Mouse (Mus musculus) Patski (cell line): ENCODE results near the gene Psme2b. TPM values are rescaled to one million over a fixed set of nuclear protein-coding genes. Genes with fewer than 3 reads are reported as not detected.
"Not testable (repeated sequence)": the region's sequence is repeated elsewhere in the genome, so short reads cannot be mapped to it uniquely, and the experiment has no call there.

Experiments
- ATAC-seq: fragments of 100-300 bp; one replicate; pipeline ENCODE4 v1.8.0; 2021
- CTCF ChIA-PET: fragments of 350-600 bp; sonication (Branson Sonifier 250); formaldehyde crosslinking; loops from one replicate; lab custom pipeline; 2022; ENCODE audit warnings: inconsistent platforms; lab: Charles Lee
- POLR2A ChIA-PET: fragments of 350-600 bp; sonication (Branson Sonifier 250); formaldehyde crosslinking; loops from one replicate; lab custom pipeline; 2022; ENCODE audit warnings: antibody characterized with exemption, inconsistent platforms; lab: Charles Lee
- DNase-seq: peaks from one replicate; pipeline ENCODE4 v3.0.0-alpha.2; 2011; ENCODE audit warnings: low read depth, low spot score
- H3K27me3 ChIP-seq: fragments of 371-371 bp; one replicate; pipeline ENCODE4 v1.5.1; 2021
- CTCF ChIP-seq: fragments of 100-300 bp; IDR thresholded peaks from one replicate; pipeline ENCODE4 v1.5.1; 2021
- in situ Hi-C: fragments of 300-500 bp; cut with MboI; formaldehyde crosslinking; loops from 3 replicates; pipeline ENCODE4 v1.11.1; 2018; ENCODE audit warnings: low pct_unique_long_range_greater_than_20kb, mixed read lengths
- polyA plus RNA-seq: library from polyadenylated mRNA; unstranded; gene quantifications from one replicate; pipeline ENCODE4 v1.2.3, GENCODE M21; 2021

Psme2b gene
- polyA plus RNA-seq, 1 experiment from 2014 or later: 93.0 TPM

DNA sequence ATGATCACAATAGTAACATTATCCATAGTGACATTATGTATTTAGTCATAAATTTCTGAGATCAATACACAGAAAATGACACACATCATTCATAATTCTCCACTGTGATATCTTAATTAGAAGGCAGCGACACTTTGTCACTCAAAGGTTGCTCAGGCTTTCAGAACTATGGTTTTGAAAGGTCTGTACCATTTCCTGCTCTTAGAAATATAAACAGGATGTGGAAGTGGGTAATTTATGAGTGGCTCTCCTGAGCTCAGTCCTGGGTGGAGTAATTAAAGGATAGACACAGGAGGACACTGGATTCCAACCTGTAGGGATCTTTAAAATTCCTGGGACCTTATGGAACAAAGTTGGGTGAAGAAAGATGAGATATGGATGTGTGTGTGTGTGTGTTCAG is 12.6 kb downstream of the Psme2b start:
- in situ Hi-C loops, CTCF ChIA-PET, DNase-seq, ATAC-seq, POLR2A ChIA-PET, H3K27me3 ChIP-seq: not testable (repeated sequence)

DNA sequence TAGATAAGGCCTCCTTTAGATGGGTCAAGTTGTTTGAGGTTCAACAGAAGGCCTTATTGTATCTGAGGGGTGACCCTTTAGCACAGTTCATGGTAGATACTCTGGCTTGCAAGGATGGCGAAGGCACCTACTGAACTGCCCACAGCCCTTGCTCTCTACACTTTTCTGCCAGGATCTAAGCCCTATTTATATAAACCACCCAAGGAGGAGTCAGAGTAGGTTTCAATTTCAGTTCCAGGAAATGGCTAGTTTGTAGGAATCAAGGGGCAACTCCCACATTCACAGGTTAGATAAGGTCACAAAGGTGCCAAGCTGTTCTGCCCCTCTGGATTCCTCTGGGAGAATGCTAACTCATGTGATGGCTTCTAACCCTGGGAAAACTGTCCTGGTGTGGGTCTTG is 17.9 kb downstream of the Psme2b start:
- ATAC-seq, H3K27me3 ChIP-seq, CTCF ChIA-PET, DNase-seq, POLR2A ChIA-PET: not testable (repeated sequence)
- in situ Hi-C loops: loop anchor here (10.0 kb wide), 1 partner anchor 67 kb away; the partner anchor contains the start of genes Gm12185 and Tgtp1

DNA sequence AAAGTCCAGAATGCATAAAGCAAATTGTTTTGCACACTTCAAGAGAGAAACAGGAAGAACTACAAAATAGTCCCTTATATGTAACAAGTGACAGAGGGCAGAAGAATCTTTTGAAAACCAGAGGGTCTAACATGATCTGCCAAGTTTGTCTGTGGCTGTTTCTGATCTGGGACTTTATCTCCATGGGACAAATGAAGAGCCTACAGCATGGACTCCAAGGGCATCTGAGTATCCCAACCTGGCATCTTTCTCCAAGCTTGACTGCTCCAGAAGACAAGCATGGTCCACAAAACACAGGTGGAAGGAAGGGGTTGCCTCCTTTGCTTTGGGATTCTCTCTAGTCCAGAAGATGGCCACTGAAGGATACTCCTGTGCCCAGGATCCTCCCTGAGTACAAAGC is 19.6 kb downstream of the Psme2b start:
- DNase-seq, POLR2A ChIA-PET, H3K27me3 ChIP-seq, CTCF ChIA-PET, ATAC-seq: not testable (repeated sequence)
- in situ Hi-C loops: loop anchor here (10.0 kb wide), 1 partner anchor 68 kb away; the partner anchor contains the start of genes Gm12185 and Tgtp1

DNA sequence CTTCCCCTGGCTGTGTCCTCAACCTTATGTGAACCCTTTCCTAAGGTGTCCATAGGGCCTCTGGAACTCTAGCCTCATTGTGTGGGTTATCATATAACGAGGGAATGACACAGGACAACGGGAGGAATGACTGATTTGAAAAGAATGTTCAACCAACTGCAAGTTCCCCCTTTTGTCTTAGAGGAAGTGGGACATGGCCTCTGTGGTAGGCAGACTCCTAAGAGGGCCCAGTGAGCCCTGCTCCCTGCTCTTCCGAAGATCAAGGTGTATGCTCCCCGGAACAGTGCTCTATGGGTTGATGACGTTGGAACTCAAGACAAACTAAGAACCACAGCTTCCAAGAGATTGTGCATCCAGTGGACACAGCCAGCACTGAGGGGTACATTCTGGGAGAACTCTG is 22.2 kb downstream of the Psme2b start:
- H3K27me3 ChIP-seq, POLR2A ChIA-PET, CTCF ChIA-PET, ATAC-seq, DNase-seq: not testable (repeated sequence)
- in situ Hi-C loops: loop anchor here (5.0 to 10.0 kb wide), 2 partner anchors 71 to 158 kb away; partner anchors contain the start of genes Gm12185 and Tgtp1

DNA sequence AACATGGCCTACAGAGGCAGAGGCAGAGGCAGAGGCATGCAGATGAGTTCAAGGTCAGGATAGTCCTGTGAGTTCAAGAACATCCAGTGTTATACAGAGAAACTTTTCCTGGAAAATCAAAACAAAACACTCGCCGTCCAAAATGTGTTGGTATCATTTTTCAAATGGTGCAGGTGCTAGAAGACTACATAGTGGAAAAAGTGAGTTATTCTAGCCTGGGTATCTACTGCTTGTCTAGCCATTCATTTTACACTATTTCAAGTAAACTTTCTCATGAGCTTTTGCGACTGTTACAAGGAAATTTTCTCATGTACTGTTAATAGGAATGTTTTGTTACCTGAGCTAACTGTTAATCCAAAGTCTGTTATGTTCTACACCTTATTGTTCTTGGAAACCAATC is 27.6 kb downstream of the Psme2b start:
- in situ Hi-C loops: no loop called here
- ChIA-PET CTCF (interaction anchor here (1.7 kb wide), 1 partner anchor 160 kb away, joined by 6 read pairs; no protein-coding TSS in a partner anchor), POLR2A (no interaction called here)
- H3K27me3 ChIP-seq: no peaks in the 10 kb centered on the region
- no peak for ATAC-seq
- no peak for TF ChIP-seq CTCF
- no peak for DNase-seq

DNA sequence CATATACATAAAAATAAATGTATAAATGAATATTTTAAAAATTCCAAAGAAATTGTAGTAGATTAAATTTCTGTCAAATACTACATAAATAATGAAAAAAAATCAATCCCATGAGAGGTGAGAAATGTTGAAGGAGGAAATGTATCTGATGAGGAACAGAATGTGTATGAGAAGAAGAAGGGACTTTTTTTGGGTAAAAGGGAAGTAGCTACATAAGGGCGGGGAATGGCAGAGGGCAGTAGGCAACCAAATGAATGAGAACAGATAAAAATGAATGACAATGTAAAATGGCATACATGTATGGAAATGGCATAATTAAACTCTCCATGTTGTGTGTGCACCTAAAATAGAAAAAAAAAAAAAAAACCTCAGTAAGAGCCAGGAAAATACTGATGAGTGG is 32.4 kb downstream of the Psme2b start:
- DNase-seq (no peak), ATAC-seq (no peak)
- in situ Hi-C loops: no loop called here
- H3K27me3 ChIP-seq: no peaks in the 10 kb centered on the region
- no peak for TF ChIP-seq CTCF
- CTCF ChIA-PET: no interaction called here
- POLR2A ChIA-PET: no interaction called here

DNA sequence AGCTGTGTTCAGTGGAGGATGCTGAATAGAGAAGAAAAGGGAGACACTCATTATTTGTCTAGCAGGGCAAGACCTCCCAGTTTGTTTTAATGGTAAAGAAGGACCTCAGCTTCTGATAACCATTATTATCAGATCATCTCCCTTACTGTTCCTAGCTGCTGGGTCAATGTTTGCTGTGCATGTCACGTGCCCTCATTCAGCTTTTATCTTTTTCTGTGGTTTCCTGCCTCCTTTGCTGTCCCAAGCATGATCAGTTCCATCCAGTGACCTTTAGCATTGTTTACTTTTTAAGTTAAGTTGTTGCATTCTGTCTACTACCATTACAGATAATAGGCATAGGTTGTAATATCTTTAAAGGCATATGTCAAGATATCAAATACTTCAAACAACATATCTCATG is 37.5 kb downstream of the Psme2b start:
- no peak for TF ChIP-seq CTCF
- ChIA-PET POLR2A (no interaction called here), CTCF (no interaction called here)
- in situ Hi-C loops: no loop called here
- no peak for DNase-seq
- no peak for ATAC-seq
- H3K27me3 ChIP-seq: no peaks in the 10 kb centered on the region

DNA sequence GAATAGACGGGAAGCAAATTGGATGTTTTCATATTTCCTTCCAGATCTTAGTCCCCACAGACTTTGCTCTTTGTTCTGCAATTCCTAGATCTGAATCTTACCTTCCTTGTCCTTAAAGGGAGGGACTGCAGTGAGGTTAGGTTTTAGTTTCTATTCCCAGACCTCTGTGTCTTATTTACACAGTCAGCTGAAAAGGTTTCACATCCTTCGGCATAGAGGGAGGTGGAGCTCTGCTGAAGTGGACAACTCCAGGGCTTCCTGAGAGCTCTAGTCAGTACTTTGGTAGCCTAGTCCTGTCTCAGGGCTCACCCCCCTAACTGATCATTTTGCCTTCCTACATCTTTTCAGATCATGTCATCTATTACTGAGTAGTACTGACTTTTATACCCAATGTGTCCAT is 44.0 kb downstream of the Psme2b start, which contains the start of gene Gm5431:
Gene Gm5431, minus strand, starts transcription at position 194 of the 400 bp plus-strand sequence.
- CTCF ChIA-PET: no interaction called here
- no peaks in the 10 kb centered on the region for H3K27me3 ChIP-seq
- in situ Hi-C loops: no loop called here
- no peak for TF ChIP-seq CTCF
- DNase-seq (no peak), ATAC-seq (no peak)
- POLR2A ChIA-PET: no interaction called here

DNA sequence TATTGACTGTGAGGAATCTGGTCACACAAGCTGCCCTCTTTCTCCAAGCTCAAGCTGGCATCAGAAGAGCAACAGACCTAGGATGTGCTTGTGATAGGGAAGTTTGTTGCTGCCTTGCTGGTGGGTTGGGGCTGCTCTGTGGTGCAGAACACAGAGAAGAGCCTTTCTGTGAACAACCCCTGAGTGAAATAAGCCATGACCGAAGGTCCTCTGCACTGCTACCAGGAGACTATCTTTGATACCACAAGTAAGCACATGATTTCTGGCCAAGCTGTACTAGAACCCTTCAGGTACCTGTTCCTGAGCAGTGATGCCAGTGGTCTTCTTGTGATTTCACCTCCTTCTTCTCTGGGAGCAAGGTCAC is 44.4 kb downstream of the Psme2b start:
- DNase-seq, ATAC-seq, H3K27me3 ChIP-seq, in situ Hi-C loops, POLR2A ChIA-PET, CTCF ChIA-PET: not testable (repeated sequence)

DNA sequence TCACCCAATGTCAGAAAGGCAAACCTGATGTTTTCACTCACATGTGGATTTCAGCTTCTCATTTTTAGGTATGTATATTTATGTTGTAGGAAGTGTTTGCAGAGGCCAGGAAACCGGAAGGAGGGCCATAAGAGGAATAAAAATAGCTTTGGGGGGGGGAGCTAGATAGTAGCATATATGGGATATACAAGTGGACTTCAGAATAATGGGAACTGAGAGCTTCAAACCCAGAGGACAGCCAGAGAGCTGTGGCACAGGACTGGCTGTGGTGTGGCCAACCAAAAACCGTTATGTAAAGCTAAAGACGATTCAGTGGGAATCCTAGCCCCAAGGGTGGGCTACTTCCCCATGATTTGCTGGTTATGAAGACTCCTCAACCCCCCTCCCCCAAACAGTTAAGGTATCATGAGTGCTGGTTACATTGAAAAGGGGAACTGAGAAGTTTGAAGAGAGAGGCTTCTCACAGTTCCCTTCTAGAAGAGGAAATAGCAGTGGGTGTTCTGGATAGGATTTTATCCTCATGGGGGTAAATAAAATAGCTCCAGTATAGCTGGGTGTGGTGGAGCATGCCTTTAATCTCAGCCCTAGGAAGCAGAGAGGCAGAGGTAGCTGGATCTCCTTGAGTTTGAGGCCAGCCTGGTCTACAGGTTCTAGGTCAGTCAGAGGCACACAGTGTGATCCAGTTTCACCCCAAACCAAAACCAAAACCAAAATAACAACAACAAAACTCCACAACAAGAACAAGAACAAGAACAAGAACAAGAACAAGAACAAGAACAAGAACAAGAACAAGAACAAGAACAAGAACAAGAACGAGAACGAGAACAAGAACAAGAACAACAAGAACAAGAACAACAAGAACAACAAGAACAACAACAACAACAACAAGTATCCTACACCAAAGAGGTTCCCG is 45.1 kb downstream of the Psme2b start:
- DNase-seq, POLR2A ChIA-PET, CTCF ChIA-PET, H3K27me3 ChIP-seq, ATAC-seq, in situ Hi-C loops: not testable (repeated sequence)

DNA sequence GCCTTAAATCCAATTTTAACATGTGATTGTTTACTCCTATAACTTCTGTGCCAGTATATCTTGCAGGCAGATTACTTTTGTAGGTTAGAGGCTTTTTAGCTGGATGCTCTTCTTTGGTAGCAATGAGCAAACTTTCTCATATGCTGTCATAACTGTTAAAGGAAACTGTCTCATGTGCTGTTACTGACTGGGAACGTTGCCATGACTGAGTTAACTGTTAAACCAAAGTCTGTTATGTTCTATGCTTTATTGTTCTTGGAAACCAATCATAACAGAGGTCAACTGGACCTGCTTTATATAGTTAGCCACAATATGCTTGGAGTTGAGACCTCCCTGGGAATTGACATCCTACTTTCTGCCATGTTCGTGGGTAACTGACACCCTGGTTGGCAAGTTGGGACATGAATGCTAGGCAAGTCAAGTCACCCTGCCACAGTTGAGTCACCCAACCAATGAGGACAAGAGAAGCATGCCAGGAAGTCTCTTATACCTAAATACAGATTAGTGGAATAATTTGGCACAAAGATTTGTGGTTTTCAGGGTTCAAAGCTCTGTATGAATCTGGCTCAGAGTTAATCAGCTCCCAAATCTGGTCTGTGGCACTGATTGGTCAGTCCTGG is 47.1 kb downstream of the Psme2b start:
- ChIA-PET CTCF (interaction anchor here (1.3 to 2.9 kb wide), 4 partner anchors 10 to 195 kb away, joined by 4 to 12 read pairs (median 6); no protein-coding TSS in a partner anchor), POLR2A (no interaction called here)

More for the DNA sequence above, 47.1 kb downstream of the Psme2b start:
- in situ Hi-C loops: no loop called here
- DNase-seq (peak; percentile 91), ATAC-seq (peak; percentile 93)
- no peaks in the 10 kb centered on the region for H3K27me3 ChIP-seq
- no peak for TF ChIP-seq CTCF

Other genes starting within 250 kb of the Psme2b start
- gene Rack1, start 145.9 kb downstream of the Psme2b start, polyA plus RNA-seq: 1,050 TPM
- 63.9 TPM for gene Trim41, start 128.8 kb downstream of the Psme2b start, polyA plus RNA-seq
- gene Trim7, start 120.0 kb downstream of the Psme2b start, polyA plus RNA-seq: 9.5 TPM
- 3.4 TPM for gene Gm12184, start 119.5 kb downstream of the Psme2b start, polyA plus RNA-seq
- 39.2 TPM for gene Irgm1, start 74.5 kb downstream of the Psme2b start, polyA plus RNA-seq
- gene Gm5431, start 44.0 kb downstream of the Psme2b start, polyA plus RNA-seq: 0.15 TPM
- 0.06 TPM for gene Olfr56, start 32.7 kb upstream of the Psme2b start, polyA plus RNA-seq
- 0.62 TPM for gene 9930111J21Rik1, start 33.2 kb upstream of the Psme2b start, polyA plus RNA-seq
- gene Gm12185, start 46.0 kb upstream of the Psme2b start, polyA plus RNA-seq: 0.68 TPM
- gene Tgtp1, start 48.0 kb upstream of the Psme2b start, polyA plus RNA-seq: 0.59 TPM
- 0.86 TPM for gene 9930111J21Rik2, start 105.1 kb upstream of the Psme2b start, polyA plus RNA-seq
- 0.18 TPM for gene Tgtp2, start 118.0 kb upstream of the Psme2b start, polyA plus RNA-seq
- 0.81 TPM for gene Ifi47, start 130.4 kb upstream of the Psme2b start, polyA plus RNA-seq
- gene Olfr1396, start 168.7 kb upstream of the Psme2b start, polyA plus RNA-seq: not detected
- gene Olfr1395, start 196.1 kb upstream of the Psme2b start, polyA plus RNA-seq: not detected
- gene Olfr1394, start 208.2 kb upstream of the Psme2b start, polyA plus RNA-seq: not detected
- not detected for gene Btnl9, start 241.0 kb upstream of the Psme2b start, polyA plus RNA-seq